Mouse (Mus musculus): ENCODE data around the gene Efcab6. TPM values are rescaled to one million over a fixed set of nuclear protein-coding genes. Genes with fewer than 3 reads are reported as not detected.
A peak's percentile ranks its signal among the peaks of the same experiment; 100 is the strongest.

Gene Efcab6
- polyA plus RNA-seq, 1 experiment from 2014 or later: not detected

GRCm38 (mm10) chr15:84077151-84077550 lies 12.0 kb upstream of the Efcab6 start:
- WGBS: 64% methylated on average over 17 of the region's 17 CpGs
- Histone ChIP-seq H3K4me2 (replicated peaks; ENCODE audit: low read depth) (no peak overlapping the region), H3K27me3 (replicated peaks; ENCODE audit: control insufficient read depth, insufficient read depth, low read length) (peaks cover 15% of the 10 kb centered on the region; the same call in 1 of the 2 replicates), H3K9me3 (ENCODE audit: control insufficient read depth) (no peaks in the 10 kb centered on the region), H3K27ac (ENCODE audit: low read depth, low read length) (no peak overlapping the region), H3K4me1 (replicated peaks; ENCODE audit: control insufficient read depth, insufficient read depth, low read length) (no peaks in the 10 kb centered on the region), H3K4me3 (ENCODE audit: low read depth, low read length) (no peak overlapping the region), H3K9ac (ENCODE audit: low read depth, low read length) (no peak overlapping the region), H3K36me3 (ENCODE audit: control insufficient read depth, insufficient read depth) (no peaks in the 10 kb centered on the region)
- 0 out of 2 replicates have a peak, but pooled peaks have one; percentile 6 for TF ChIP-seq CTCF (IDR thresholded peaks at IDR 0.05; ENCODE audit: low read depth)
- no peak for ATAC-seq

- TF ChIP-seq CTCF (IDR thresholded peaks at IDR 0.05; ENCODE audit: low read depth): peak; percentile 39
- Histone ChIP-seq H3K4me3 (ENCODE audit: low read depth, low read length) (no peak overlapping the region), H3K4me1 (replicated peaks; ENCODE audit: control insufficient read depth, insufficient read depth, low read length) (no peaks in the 10 kb centered on the region), H3K27ac (ENCODE audit: low read depth, low read length) (no peak overlapping the region), H3K36me3 (ENCODE audit: control insufficient read depth, insufficient read depth) (no peaks in the 10 kb centered on the region), H3K9me3 (ENCODE audit: control insufficient read depth) (no peaks in the 10 kb centered on the region), H3K27me3 (replicated peaks; ENCODE audit: control insufficient read depth, insufficient read depth, low read length) (peaks cover 27% of the 10 kb centered on the region), H3K4me2 (replicated peaks; ENCODE audit: low read depth) (no peak overlapping the region), H3K9ac (ENCODE audit: low read depth, low read length) (no peak overlapping the region)
- WGBS: 18% methylated on average over 17 of the region's 17 CpGs
- no peak for ATAC-seq
Measured at GRCm38 (mm10) chr15:84074705-84075185, 9.6 kb upstream of the Efcab6 start.

GRCm38 (mm10) chr15:84073911-84074704 lies 8.9 kb upstream of the Efcab6 start:
- H3K9ac ChIP-seq (ENCODE audit: low read depth, low read length): no peak overlapping the region
- no peaks in the 10 kb centered on the region for H3K36me3 ChIP-seq (ENCODE audit: control insufficient read depth, insufficient read depth)
- ATAC-seq: no peak
- no peak overlapping the region for H3K4me3 ChIP-seq (ENCODE audit: low read depth, low read length)
- no peaks in the 10 kb centered on the region for H3K4me1 ChIP-seq (replicated peaks; ENCODE audit: control insufficient read depth, insufficient read depth, low read length)
- H3K27ac ChIP-seq (ENCODE audit: low read depth, low read length): no peak overlapping the region
- H3K27me3 ChIP-seq (replicated peaks; ENCODE audit: control insufficient read depth, insufficient read depth, low read length): peaks cover 33% of the 10 kb centered on the region
- peak; percentile 90 for TF ChIP-seq CTCF (IDR thresholded peaks at IDR 0.05; ENCODE audit: low read depth)
- H3K4me2 ChIP-seq (replicated peaks; ENCODE audit: low read depth): no peak overlapping the region
- 8% methylated on average over 11 of the region's 15 CpGs for WGBS
- H3K9me3 ChIP-seq (ENCODE audit: control insufficient read depth): no peaks in the 10 kb centered on the region

GRCm38 (mm10) chr15:84073058-84073457 lies 7.9 kb upstream of the Efcab6 start:
- H3K4me3 ChIP-seq (ENCODE audit: low read depth, low read length): no peak overlapping the region
- H3K27me3 ChIP-seq (replicated peaks; ENCODE audit: control insufficient read depth, insufficient read depth, low read length): peaks cover 39% of the 10 kb centered on the region
- H3K4me1 ChIP-seq (replicated peaks; ENCODE audit: control insufficient read depth, insufficient read depth, low read length): no peaks in the 10 kb centered on the region
- no peak for TF ChIP-seq CTCF (IDR thresholded peaks at IDR 0.05; ENCODE audit: low read depth)
- no peak overlapping the region for H3K27ac ChIP-seq (ENCODE audit: low read depth, low read length)
- H3K36me3 ChIP-seq (ENCODE audit: control insufficient read depth, insufficient read depth): no peaks in the 10 kb centered on the region
- H3K9ac ChIP-seq (ENCODE audit: low read depth, low read length): no peak overlapping the region
- WGBS: 22% methylated on average over 8 of the region's 8 CpGs
- no peak for ATAC-seq
- H3K4me2 ChIP-seq (replicated peaks; ENCODE audit: low read depth): no peak overlapping the region
- H3K9me3 ChIP-seq (ENCODE audit: control insufficient read depth): no peaks in the 10 kb centered on the region

- Histone ChIP-seq H3K4me3 (ENCODE audit: low read depth, low read length) (no peak overlapping the region), H3K4me2 (replicated peaks; ENCODE audit: low read depth) (no peak overlapping the region), H3K27me3 (replicated peaks; ENCODE audit: control insufficient read depth, insufficient read depth, low read length) (peaks cover 44% of the 10 kb centered on the region), H3K27ac (ENCODE audit: low read depth, low read length) (no peak overlapping the region), H3K36me3 (ENCODE audit: control insufficient read depth, insufficient read depth) (no peaks in the 10 kb centered on the region), H3K9me3 (ENCODE audit: control insufficient read depth) (no peaks in the 10 kb centered on the region), H3K9ac (ENCODE audit: low read depth, low read length) (no peak overlapping the region), H3K4me1 (replicated peaks; ENCODE audit: control insufficient read depth, insufficient read depth, low read length) (no peaks in the 10 kb centered on the region)
- no peak for ATAC-seq
- WGBS: 30% methylated on average over 7 of the region's 7 CpGs
- TF ChIP-seq CTCF (IDR thresholded peaks at IDR 0.05; ENCODE audit: low read depth): peak; percentile 66
Measured at GRCm38 (mm10) chr15:84072226-84072625, 7.0 kb upstream of the Efcab6 start.

- Histone ChIP-seq H3K9ac (ENCODE audit: low read depth, low read length) (no peak overlapping the region), H3K4me1 (replicated peaks; ENCODE audit: control insufficient read depth, insufficient read depth, low read length) (no peaks in the 10 kb centered on the region), H3K36me3 (ENCODE audit: control insufficient read depth, insufficient read depth) (no peaks in the 10 kb centered on the region), H3K4me2 (replicated peaks; ENCODE audit: low read depth) (no peak overlapping the region), H3K4me3 (ENCODE audit: low read depth, low read length) (no peak overlapping the region), H3K9me3 (ENCODE audit: control insufficient read depth) (peaks cover 3% of the 10 kb centered on the region; the same call in 1 of the 2 replicates), H3K27me3 (replicated peaks; ENCODE audit: control insufficient read depth, insufficient read depth, low read length) (peaks cover 42% of the 10 kb centered on the region), H3K27ac (ENCODE audit: low read depth, low read length) (no peak overlapping the region)
- TF ChIP-seq CTCF (IDR thresholded peaks at IDR 0.05; ENCODE audit: low read depth): no peak
- WGBS: 4% methylated on average over 13 of the region's 13 CpGs
- ATAC-seq: no peak
Measured at GRCm38 (mm10) chr15:84070116-84070676, 5.0 kb upstream of the Efcab6 start.

All from intestine, postnatal 0 days (tissue).